Mouse (Mus musculus) olfactory bulb, adult 2 months (tissue): ENCODE results near the gene 4931429L15Rik.

Experiments used
- CTCF ChIP-seq: fragments of 200-500 bp; IDR thresholded peaks from 2 replicates; pipeline ENCODE4 v1.5.1; 2012; ENCODE audit warnings: low read depth, mild to moderate bottlenecking, low read length, moderate library complexity; ENCODE audit not compliant: insufficient read depth
- POLR2A ChIP-seq: fragments of 200-500 bp; IDR thresholded peaks from 2 replicates; pipeline ENCODE4 v1.6.1; 2012; ENCODE audit warnings: mild to moderate bottlenecking, low read depth, low read length, moderate library complexity; ENCODE audit not compliant: insufficient read depth

DNA sequence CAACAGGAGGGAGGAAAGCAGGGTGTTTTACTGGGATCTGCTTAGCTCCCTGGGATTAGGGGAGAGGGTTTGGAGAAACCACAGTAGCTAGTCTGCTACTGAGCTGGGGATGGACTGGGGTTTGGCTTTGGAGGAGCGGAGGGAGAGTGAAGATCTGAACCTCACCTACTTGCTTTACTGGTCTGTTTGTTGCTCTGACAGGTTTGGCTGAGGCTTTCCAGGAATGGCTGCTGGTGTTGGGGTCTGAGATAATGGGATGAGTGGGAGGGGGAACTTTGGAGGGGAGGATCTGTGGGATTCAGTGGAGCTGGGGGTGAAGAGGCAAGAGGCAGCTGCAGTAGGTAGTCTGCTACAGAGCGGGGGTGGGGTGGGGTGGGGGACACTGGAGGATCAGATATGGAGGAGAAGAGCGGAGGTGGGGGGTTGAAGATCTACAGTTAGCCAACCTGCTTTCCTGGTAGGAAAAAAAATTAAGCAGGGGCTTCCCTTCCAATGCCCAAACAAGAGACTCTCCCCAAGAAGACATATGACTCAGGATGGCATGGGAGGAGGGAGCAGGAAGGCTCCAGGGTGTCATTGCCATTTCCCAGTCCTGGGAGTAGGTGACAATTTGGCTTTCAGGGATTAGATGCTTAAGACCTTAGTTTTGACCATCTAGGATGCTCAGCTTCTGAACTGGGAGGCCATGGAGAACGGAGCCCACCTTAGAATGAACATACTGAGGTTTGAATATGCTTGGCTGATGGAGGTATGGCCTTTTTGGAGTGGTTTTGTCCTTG, 26.3 kb upstream of the 4931429L15Rik start:
- TF ChIP-seq CTCF (no peak), POLR2A (no peak)
